Mouse (Mus musculus) small intestine, adult 2 months (tissue): ENCODE measurements around the gene Anapc5.

Source experiments
- CTCF ChIP-seq: fragments of 200-500 bp; IDR thresholded peaks from 2 replicates; pipeline ENCODE4 v1.5.1; 2012; ENCODE audit warnings: low read depth, mild to moderate bottlenecking, control low read depth, inconsistent platforms, low read length, moderate library complexity, mixed read lengths; ENCODE audit not compliant: insufficient replicate concordance, insufficient read length; ENCODE audit errors: extremely low read depth
- POLR2A ChIP-seq: fragments of 200-500 bp; IDR thresholded peaks from 2 replicates; pipeline ENCODE4 v1.6.1; 2012; ENCODE audit warnings: low read depth, mild to moderate bottlenecking, control low read depth, inconsistent platforms, low read length, moderate library complexity

DNA sequence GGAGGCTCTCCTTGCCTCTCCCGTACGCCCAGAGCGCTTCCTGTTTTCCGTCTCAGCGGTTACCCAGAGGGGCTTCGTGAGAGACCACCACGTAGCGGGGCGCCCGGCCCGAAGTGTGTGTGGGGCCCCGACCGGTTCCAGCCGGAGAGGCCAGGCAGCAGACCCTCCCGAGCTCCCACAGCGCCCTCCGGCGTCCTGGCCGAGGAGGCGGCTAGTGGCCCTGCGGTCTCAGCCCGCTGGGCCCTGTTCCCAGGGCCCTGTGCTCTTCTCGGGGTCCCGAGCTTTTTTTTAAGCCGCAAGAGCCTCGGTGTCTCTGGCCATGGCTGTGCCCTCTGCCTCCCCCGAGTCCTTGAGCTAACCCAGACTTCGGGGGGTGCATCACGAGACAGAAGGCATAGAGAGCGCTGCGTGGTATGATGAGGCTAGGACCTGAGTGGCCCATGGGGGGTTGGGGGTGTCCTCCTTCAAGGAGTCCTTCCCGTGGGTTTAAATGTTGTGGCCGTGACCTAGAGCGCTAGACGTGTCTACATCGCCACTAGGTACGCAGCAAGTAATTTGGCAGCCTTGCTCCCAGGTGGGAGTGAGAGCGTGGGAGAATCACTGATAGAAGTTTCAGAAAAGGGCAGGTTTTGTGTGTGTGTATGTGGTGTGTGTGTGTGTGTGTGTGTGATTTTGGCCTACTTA is 29.3 kb upstream of the Anapc5 start:
- TF ChIP-seq CTCF (no peak), POLR2A (no peak)
